Mouse (Mus musculus): ENCODE measurements around the gene Fam160a1. TPM values are rescaled to one million over a fixed set of nuclear protein-coding genes. Genes with fewer than 3 reads are reported as not detected.
A peak's percentile ranks its signal among the peaks of the same experiment; 100 is the strongest.

Fam160a1 gene
- total RNA-seq, 2 experiments from 2014 or later: 6.1 to 9.4 TPM

- DNase-seq: no peak
These were observed 10.2 kb upstream of the Fam160a1 start for GRCm38 (mm10) chr3:85827283-85827682.

DNA sequence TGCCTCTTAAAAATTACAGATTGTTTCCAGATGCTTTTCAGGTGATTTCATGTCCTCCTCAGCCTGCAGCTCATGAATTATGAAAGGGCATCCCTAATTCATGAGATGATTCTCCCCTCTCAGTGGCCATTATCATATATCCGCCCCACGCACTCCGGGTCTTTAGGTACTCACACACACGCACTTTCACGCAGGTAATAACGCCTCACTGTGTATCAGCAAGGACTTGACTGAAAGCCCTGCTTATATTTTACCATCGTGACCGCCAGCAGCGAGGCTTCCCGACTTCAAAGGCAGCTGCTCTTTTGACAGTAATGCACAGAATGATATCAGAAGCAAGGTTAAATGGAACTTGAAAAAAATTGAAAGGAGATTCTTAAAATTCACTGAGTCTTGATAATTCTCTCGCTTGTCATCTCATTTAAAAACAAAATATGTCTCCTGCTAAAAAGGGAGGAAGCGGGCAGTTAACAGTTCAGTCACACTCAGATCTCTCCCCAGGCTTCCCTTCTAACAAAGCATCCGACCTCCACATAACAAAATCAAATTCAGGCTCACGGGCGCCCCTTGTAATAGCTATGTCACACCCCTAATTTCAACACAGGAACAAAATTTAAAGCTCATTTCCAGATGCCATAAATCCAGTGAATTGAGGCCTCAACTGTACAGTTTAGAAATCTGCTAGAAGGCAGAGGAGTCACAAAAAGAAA is 3.9 kb upstream of the Fam160a1 start:
- DNase-seq: no peak

- no peak for DNase-seq
These were observed 2.2 kb upstream of the Fam160a1 start for GRCm38 (mm10) chr3:85819319-85819718.

- DNase-seq: peak; percentile 73
These were observed 2.9 kb downstream of the Fam160a1 start for GRCm38 (mm10) chr3:85814241-85814640.

DNA sequence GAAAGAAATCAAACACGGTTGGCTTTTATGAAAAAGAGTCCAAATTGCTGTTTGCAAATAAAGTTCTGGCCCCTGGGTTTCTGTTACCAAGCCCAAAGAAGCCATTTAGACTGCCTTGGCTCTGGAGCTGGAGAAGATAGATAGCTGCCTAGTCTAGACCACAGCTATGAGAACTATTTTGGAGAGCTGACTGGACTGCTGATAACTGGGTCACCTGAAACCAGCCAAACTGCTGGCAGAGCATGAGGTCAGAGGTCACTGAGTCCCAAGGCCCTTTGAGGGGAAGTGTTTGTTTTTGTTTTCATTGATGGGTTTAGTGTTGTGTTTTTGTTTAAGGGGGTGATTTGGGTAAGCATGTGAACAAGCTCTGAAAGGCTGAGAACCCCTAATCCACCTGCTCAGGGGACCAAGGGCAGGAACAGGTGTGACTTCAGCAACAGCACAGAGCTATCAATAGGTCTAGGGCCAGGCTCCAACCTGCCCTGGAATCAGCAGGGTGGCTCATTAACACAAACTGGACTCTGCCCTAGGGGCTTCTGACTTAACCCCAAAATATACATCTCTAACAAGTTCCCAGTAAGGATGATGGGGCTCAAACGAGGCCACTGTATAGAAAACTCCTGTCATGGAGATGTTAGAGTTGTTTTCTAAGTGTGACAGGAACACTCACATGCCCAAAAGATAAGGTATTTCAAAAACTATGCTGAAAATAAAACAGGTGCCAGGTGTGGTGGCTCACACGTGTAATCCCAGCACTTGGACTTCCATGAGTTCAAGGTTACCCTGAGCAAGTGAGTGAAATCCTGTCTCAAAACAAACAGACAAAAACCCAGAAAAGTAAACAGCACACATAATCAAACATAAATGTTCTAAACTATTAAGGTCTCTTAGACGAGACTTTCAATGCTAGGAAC is 3.7 kb downstream of the Fam160a1 start:
- DNase-seq: no peak

DNA sequence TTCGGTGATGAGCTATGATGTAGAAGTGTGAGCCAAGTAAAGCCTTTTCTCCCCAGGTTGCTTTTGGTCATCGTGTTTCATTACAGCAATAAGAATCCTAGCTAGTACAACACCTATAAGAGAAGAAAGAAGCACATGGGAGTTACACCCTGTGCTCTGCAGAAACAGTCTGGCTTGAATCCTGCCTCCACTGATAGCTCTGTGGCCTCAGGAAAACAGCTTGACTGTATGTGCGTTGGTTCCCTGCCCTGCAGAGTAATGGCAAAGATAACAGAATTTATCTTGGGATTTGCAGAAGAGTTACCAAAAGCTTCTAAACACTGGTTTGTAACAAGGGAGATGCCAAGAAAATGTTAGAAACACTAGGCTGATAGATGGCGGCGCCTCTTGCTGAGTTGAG is 5.1 kb downstream of the Fam160a1 start:
- no peak for DNase-seq

GRCm38 (mm10) chr3:85793166-85793565 is 23.9 kb downstream of the Fam160a1 start:
- no peak for DNase-seq

DNA sequence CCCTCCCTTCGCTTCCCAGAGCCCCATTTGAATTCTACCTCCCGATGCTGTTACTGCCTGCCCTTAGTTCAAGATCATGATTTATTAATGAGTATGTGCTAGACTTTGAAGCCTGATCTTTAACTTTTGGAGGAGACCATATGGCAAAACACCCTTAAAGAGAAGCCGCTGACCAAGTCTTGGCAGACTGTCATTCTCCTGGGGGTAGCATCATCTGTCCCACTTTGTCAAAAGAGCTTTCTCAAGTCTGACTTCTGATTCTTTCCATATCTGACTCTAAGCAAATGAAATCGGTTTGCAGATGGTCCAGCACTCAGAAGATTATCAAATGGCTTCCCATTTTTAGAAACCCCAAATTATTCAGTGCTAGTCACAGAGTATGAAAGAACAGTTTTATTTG is 27.3 kb downstream of the Fam160a1 start:
- no peak for DNase-seq

DNA sequence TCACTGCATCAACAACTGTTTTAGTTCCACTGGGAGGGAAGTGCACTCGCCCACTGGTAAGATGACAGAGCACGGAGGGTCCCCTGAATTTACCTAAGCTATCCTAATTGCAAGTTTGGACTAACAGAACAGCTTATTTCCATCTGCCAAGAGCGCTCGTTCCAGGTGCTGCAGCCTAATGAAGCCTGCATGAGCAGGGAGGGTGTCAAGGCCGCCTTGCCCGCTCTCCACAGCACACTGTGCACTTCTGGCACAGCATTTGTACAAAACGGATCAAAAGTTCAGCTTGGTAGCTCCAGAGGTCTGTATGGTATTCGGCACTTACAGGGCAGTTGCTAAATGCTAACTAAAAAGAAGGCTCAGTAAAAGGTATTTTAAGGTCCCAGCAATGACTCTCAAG is 30.6 kb downstream of the Fam160a1 start:
- DNase-seq: no peak

- peak; percentile 29 for DNase-seq
These were observed 36.2 kb downstream of the Fam160a1 start for GRCm38 (mm10) chr3:85780906-85781305.

DNA sequence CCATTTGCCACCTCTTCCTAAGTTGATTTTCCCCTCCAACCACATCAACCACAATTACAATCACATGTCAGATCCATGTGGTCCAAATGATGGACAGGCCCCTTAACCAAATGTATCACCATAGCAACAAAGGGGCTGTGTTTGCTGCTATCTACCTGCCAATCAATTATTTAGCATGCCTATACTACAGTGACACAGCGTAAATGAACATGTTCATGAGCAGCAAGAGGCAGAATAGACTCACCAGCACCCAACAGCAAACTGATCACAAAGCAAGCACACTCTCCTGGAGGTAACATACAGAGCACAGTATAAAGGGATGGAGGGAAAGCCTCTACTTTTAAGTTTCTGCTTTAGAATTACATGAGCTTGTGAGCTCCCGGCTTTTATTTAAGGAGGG is 36.8 kb downstream of the Fam160a1 start:
- DNase-seq: no peak

DNA sequence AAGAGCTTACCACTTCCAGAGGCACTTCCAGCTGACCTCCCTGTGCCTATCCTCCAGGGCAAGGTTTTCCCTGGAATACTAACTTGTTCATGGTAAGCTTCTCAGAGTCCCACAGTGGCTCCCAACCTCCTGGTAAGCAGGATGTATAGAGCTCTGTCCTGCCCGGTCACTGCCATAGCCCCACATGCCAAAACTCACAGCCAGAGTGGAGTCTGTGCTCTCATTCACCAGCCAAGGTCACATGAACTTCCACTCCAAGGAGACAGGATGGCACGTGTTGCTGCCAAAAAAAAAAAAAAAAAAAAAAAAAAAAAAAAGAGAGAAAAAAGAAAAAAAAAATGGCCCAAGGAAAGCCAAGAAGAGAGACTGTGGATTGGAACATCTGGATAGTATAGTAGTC is 39.2 kb downstream of the Fam160a1 start:
- peak; percentile 15 for DNase-seq

GRCm38 (mm10) chr3:85777356-85777755 is 39.7 kb downstream of the Fam160a1 start:
- DNase-seq: no peak

GRCm38 (mm10) chr3:85776707-85777106 is 40.4 kb downstream of the Fam160a1 start:
- DNase-seq: no peak

DNA sequence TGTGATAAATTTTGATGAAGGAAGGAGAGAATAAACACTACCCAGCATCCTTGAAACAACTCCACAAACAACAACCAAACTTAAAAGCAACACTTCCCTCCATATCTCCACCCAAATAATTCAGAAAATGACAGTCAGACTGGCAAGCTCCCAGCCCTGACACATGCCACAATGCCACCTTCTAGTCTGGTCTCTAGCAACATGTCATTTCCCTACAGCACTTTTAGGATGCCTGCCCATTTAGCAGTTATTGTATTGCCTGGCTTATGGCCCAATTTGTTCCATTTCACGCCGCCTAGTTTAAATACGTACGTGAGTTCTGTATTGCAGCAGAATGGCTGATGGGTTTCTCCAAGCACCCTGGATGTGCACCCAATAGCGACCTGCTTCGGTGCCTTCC is 41.0 kb downstream of the Fam160a1 start:
- DNase-seq: no peak

DNA sequence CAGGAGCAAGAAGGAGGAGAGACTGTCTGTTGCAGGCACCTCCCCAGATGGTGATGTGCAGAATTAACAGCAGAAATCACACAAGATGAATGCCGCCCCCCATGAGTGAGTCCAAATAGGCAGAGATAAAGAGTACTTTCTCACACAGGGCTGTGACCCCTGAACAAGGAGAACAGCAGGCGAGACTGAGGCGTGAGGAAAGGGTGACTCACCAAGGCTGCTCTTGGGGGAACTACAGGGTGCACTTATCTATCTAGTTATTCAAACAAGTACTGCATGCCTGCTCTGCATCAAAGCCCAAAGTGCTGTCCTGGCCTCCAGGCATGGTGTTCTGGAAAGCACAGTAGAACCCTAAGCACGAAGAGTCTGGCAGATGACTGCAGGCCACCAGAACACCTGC is 43.2 kb downstream of the Fam160a1 start:
- DNase-seq: peak; percentile 34

- DNase-seq: no peak
These were observed 43.7 kb downstream of the Fam160a1 start for GRCm38 (mm10) chr3:85773425-85773824.

DNA sequence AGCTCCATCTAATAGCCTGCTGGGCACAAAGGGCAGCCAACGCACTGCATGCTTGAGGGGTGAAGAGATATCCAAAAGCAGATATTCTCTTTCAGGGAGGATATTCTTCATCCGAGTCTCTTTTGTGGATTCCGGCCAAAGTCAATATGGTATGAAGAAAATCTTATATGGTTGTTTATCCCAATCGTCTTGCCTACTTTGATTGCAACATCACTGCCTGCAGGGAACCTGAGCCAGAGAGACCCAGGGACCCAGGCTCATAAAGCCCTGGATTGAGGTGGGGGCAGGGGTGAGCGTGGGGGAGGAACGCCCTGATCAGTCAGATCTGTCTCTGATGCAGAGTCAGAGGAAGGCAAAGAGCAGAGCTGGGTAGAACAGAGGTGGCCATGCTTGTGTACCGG is 52.2 kb downstream of the Fam160a1 start:
- no peak for DNase-seq

DNA sequence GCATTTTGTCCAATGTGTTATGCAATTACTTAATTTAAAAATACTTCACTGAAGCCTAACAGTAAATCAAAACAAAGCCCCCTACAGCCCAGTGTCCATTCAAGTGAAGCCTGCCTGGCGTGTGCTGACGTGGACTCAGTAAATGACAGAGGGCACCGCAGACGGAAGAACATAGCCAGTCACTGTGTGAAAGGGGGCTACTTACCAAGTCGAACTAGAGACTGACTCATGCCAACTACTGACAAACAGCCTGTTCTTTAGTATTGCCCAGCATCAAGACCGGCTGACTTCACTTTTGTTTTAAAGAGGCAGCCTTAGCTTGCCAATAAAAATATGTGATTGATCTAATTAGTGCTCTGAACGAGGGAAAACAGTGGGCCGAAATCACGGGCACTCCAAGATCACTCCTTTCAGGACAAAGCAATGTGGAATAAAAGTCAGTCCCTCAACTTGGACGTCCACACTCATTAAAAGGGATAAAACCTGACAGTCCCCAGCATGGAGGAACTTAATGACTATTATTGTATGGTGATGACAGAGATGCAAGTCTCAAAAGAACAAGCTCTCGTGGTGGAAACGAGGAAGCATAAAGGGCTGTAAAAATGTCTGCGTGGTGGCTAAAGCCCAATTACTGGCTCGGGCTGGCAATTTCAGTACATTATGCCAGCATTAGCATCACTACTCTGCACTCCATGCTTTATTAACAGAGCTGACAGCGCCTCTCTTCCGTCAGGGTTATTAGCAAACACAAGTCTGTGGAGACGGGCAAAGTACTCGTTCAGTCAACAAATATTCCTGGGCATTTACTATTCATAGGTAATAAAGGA is 52.9 kb downstream of the Fam160a1 start:
- DNase-seq: no peak

- no peak for DNase-seq
These were observed 59.1 kb downstream of the Fam160a1 start for GRCm38 (mm10) chr3:85757944-85758343.

DNA sequence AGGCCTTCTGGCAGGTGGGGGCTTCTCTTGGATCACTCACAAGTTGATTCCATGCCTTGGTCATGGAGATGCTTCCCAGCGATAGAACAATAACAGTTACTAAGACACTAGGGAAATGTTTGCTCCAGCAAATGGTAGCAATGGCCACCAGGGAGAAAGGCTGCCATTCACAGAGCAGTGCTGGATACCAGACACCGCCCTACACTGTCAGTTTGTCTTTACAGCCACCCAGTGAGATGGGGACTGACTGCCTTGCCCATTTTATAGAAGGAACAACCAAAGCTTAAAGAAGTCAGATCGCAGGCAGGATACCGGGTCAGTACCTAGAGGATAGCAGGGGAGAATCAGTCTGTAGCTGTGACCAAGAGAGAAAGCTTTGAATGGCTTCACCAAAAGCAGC is 59.7 kb downstream of the Fam160a1 start:
- no peak for DNase-seq

DNA sequence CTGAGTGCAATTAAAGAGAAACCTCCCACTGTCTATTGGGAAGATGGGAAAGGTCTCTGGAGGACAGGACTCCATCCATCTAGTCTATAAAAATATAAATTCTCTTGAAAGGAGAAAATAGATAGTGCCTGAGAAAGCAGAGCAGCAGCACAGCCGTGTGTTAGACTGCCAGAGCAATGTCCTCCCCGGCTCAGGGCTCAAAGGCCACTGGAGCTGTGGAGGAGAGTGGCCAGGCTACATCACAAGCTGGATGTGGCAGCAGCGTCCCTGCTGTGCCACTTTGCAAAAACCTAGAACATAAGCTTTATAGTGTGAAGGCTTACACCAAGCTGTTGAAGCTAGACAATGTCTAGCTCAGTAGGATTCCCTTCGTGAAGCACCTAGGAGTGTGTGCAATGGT is 67.7 kb downstream of the Fam160a1 start:
- DNase-seq: no peak

DNA sequence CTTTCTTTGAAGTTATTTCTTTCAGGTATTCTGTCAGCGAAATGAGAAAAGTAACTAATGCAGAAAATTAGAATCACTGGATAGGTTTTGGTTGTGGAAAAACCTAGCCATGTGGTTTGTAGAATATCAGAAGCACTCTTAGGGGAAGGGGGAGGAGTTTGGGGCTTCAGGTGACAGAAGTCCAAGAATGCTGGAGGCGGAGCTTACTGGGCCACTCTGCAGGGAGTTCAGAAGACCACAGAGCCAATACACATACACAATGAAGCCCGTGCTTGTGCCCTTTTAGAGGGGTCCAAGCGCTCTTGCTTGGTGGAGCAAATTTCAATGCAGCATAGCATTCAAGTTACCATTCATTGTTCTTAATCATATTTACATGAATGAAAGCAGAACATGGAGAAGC is 68.2 kb downstream of the Fam160a1 start:
- no peak for DNase-seq

Measured in adrenal gland, postnatal 10 days (tissue).